24 mouse cellular contexts compared by ENCODE assay signal in genomic region chr1:91729246-91729645, GRCm38 (mm10).
A peak's percentile ranks its signal among the peaks of the same experiment; 100 is the strongest.
DNase-seq lines count a peak whose midpoint lies in the region; ATAC-seq and TF ChIP-seq lines count a peak whose summit lies in the region.
"Had no signal": no experiment of that assay in that cellular context is flagged by ENCODE, and none has a peak within 500 bp of the region (broad histone marks: within the 10 kb centered on the region; RNA-seq: fewer than 3 reads in every experiment).

No protein-coding gene starts in this region.

- H3K4me2 ChIP-seq in kidney, postnatal 0 days (ENCODE audit: low read length): no peak overlapping the region
- H3K4me2 ChIP-seq in limb, embryonic 12.5 days: no peak overlapping the region
- H3K4me2 ChIP-seq: forebrain, embryonic 12.5 days; limb, embryonic 15.5 days; midbrain, embryonic 15.5 days had no signal

- ATAC-seq in kidney, postnatal 0 days (replicated peaks; ENCODE audit: low FRiP score, low read depth): peak; percentile 36; the same call in 1 of the 2 replicates
- 0 out of 2 replicates have a peak, but pooled peaks have one; percentile 15 for ATAC-seq in limb, embryonic 12.5 days (ENCODE audit: insufficient number of reproducible peaks, insufficient read depth, low FRiP score, low TSS enrichment, low read depth)
- ATAC-seq: CD4-positive, CD25-positive, alpha-beta regulatory T cell, adult 4 months; inflammation-experienced regulatory T-cells, adult 6 months; midbrain, embryonic 15.5 days; Patski had no signal

- no peak overlapping the region for H3K9ac ChIP-seq in kidney, postnatal 0 days (ENCODE audit: low read depth, low read length)
- no peak overlapping the region for H3K9ac ChIP-seq in limb, embryonic 12.5 days (replicated peaks)
- H3K9ac ChIP-seq: forebrain, embryonic 12.5 days; limb, embryonic 15.5 days; midbrain, embryonic 15.5 days had no signal

- no peaks in the 10 kb centered on the region for H3K4me1 ChIP-seq in heart, embryonic 10.5 days
- H3K4me1 ChIP-seq in kidney, postnatal 0 days (replicated peaks; ENCODE audit: insufficient read depth, low read length): no peaks in the 10 kb centered on the region
- H3K4me1 ChIP-seq in limb, embryonic 12.5 days (replicated peaks): peaks cover 39% of the 10 kb centered on the region
- H3K4me1 ChIP-seq: megakaryocyte, embryonic 14.5 days; midbrain, embryonic 15.5 days had no signal

- H3K9me3 ChIP-seq in heart, embryonic 10.5 days: no peaks in the 10 kb centered on the region
- no peaks in the 10 kb centered on the region for H3K9me3 ChIP-seq in kidney, postnatal 0 days (replicated peaks; ENCODE audit: low read length)
- H3K9me3 ChIP-seq in limb, embryonic 12.5 days: no peaks in the 10 kb centered on the region
- H3K9me3 ChIP-seq: forebrain, embryonic 12.5 days; limb, embryonic 15.5 days; megakaryocyte, embryonic 14.5 days; midbrain, embryonic 15.5 days had no signal

- H3K4me3 ChIP-seq in heart, embryonic 10.5 days: no peak overlapping the region
- no peak overlapping the region for H3K4me3 ChIP-seq in kidney, postnatal 0 days (replicated peaks; ENCODE audit: low read depth, low read length)
- H3K4me3 ChIP-seq in limb, embryonic 12.5 days (replicated peaks): no peak overlapping the region
- H3K4me3 ChIP-seq: forebrain, embryonic 12.5 days; limb, embryonic 15.5 days; megakaryocyte, embryonic 14.5 days; midbrain, embryonic 15.5 days; myocyte had no signal

- peaks cover 12% of the 10 kb centered on the region; the same call in 1 of the 2 replicates for H3K27me3 ChIP-seq in heart, embryonic 10.5 days (ENCODE audit: insufficient read depth, poor library complexity, severe bottlenecking)
- H3K27me3 ChIP-seq in kidney, postnatal 0 days (ENCODE audit: insufficient read depth, low read length): peaks cover 14% of the 10 kb centered on the region
- peaks cover 12% of the 10 kb centered on the region for H3K27me3 ChIP-seq in limb, embryonic 12.5 days
- H3K27me3 ChIP-seq: limb, embryonic 15.5 days had no signal

- H3K36me3 ChIP-seq in heart, embryonic 10.5 days: no peaks in the 10 kb centered on the region
- no peaks in the 10 kb centered on the region for H3K36me3 ChIP-seq in kidney, postnatal 0 days (ENCODE audit: insufficient read depth, low read length)
- no peaks in the 10 kb centered on the region for H3K36me3 ChIP-seq in limb, embryonic 12.5 days
- H3K36me3 ChIP-seq: forebrain, embryonic 12.5 days; limb, embryonic 15.5 days; midbrain, embryonic 15.5 days had no signal

- peak; percentile 54 for DNase-seq in heart, embryonic 10.5 days (ENCODE audit: low spot score)
- DNase-seq in heart, adult 8-10 months (ENCODE audit: low spot score): no peak
- peak; percentile 88 for DNase-seq in kidney, postnatal 0 days (ENCODE audit: low spot score)
- DNase-seq in kidney, adult 18-20 months: no peak
- peak; percentile 42 for DNase-seq in embryo, embryonic 10.5 days (ENCODE audit: low spot score)
- no peak for DNase-seq in adrenal gland, postnatal 25 days
- DNase-seq: adrenal gland, postnatal 10 days; cerebellum, adult 11-12 months; cerebellum, postnatal 14 days; gastrocnemius, postnatal 10 days; heart, adult 18-20 months; kidney, postnatal 36 days; layer of hippocampus, adult 9-11 months; lung, adult 2 months; thymus, postnatal 25 days had no signal

- no peak overlapping the region for H3K27ac ChIP-seq in heart, embryonic 10.5 days
- no peak overlapping the region for H3K27ac ChIP-seq in kidney, postnatal 0 days
- 0 out of 2 replicates have a peak overlapping the region, but pooled peaks have one; percentile 41 for H3K27ac ChIP-seq in limb, embryonic 12.5 days
- H3K27ac ChIP-seq: forebrain, embryonic 12.5 days; limb, embryonic 15.5 days; midbrain, embryonic 15.5 days had no signal

- TF ChIP-seq CTCF in kidney, postnatal 0 days (IDR thresholded peaks at IDR 0.05; ENCODE audit: low read depth): no peak

- 73% methylated on average over 11 of the region's 11 CpGs for WGBS in heart, embryonic 10.5 days
- WGBS in kidney, postnatal 0 days: 15% methylated on average over 11 of the region's 11 CpGs
- 14% methylated on average over 11 of the region's 11 CpGs for WGBS in limb, embryonic 12.5 days

Comparison
In these comparisons a context has a peak if more than half of its experiments do, and no peak if none do; other contexts are left out.
1. DNase-seq: peak in heart, embryonic 10.5 days (single experiment), kidney, postnatal 0 days (single experiment) and embryo, embryonic 10.5 days (single experiment); none in heart, adult 8-10 months (single experiment), kidney, adult 18-20 months (single experiment) and adrenal gland, postnatal 25 days (single experiment).